Mouse (Mus musculus): ENCODE measurements around the gene Rnf26.

DNA sequence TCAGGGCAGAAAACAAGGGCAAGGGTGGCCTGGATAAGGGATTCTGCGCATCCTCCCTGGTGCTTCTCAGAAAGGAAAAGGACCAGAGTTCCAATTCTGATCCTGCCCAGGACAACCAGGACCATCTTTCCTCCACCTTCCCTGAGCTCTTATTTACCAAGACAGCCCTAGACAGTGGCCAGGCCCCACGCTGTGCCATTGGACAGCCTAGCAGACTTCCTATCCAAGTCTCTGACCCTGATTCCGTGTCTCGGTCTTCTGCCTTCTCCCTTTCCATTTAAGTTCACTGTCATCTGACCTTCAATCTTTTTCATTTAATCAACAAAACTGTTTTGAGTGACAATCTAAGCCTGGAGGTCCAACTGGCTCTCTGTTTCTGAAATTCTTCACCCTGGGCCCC is 6.7 kb downstream of the Rnf26 start:
- TF ChIP-seq CTCF (IDR thresholded peaks at IDR 0.05; ENCODE audit: low read depth) (no peak), EP300 (IDR thresholded peaks at IDR 0.05; ENCODE audit: low read depth) (no peak)
